Mouse (Mus musculus) activated CD4-positive, CD25-positive, alpha-beta regulatory T cell, adult 9 weeks (primary cell): ENCODE measurements around the gene Pym1. TPM values are rescaled to one million over a fixed set of nuclear protein-coding genes. Genes with fewer than 3 reads are reported as not detected.

Source experiments
- polyA plus RNA-seq: library from polyadenylated mRNA; unstranded; fragments of 100-300 nt; shearing (Covaris generic); gene quantifications from one replicate; pipeline ENCODE4 v1.2.1, GENCODE M21; 2017

The Pym1 gene
- polyA plus RNA-seq = 38.2 TPM

GRCm38 (mm10) chr10:128747646-128748251, at the start of gene Pym1:
TSS of gene Pym1 (plus strand) at chr10:128747889.

GRCm38 (mm10) chr10:128703895-128704294, 43.8 kb upstream of the Pym1 start, which contains the start of gene Pmel:
TSS of gene Pmel (plus strand) at chr10:128704195.

GRCm38 (mm10) chr10:128704491-128705316, 43.0 kb upstream of the Pym1 start, which contains the start of gene Cdk2:
TSS of gene Cdk2 (minus strand) at chr10:128705031.

GRCm38 (mm10) chr10:128744680-128745601, 2.7 kb upstream of the Pym1 start, which contains the start of gene Dgka:
TSS of gene Dgka (minus strand) at chr10:128744855.

GRCm38 (mm10) chr10:128790398-128791124, 42.9 kb downstream of the Pym1 start, which contains the start of gene Mmp19:
TSS of gene Mmp19 (plus strand) at chr10:128790910.

GRCm38 (mm10) chr10:128803771-128804270, 56.1 kb downstream of the Pym1 start, which contains the start of gene Dnajc14:
TSS of gene Dnajc14 (plus strand) at chr10:128804062.

GRCm38 (mm10) chr10:128804271-128805091, 56.8 kb downstream of the Pym1 start, which contains the start of gene Tmem198b:
TSS of gene Tmem198b (minus strand) at chr10:128804370.

Other genes with a start within 250 kb of the Pym1 start
- gene Myl6b, start 249.2 kb upstream of the Pym1 start, polyA plus RNA-seq = 3.1 TPM
- 182 TPM for gene Esyt1, start 222.0 kb upstream of the Pym1 start, polyA plus RNA-seq
- 26.0 TPM for gene Zc3h10, start 200.1 kb upstream of the Pym1 start, polyA plus RNA-seq
- gene Rpl41, start 198.6 kb upstream of the Pym1 start, polyA plus RNA-seq = 3,120 TPM
- 35.9 TPM for gene Pa2g4, start 181.9 kb upstream of the Pym1 start, polyA plus RNA-seq
- gene Erbb3, start 158.2 kb upstream of the Pym1 start, polyA plus RNA-seq = 11.3 TPM
- 829 TPM for gene Rps26, start 121.1 kb upstream of the Pym1 start, polyA plus RNA-seq
- gene Ikzf4, start 101.9 kb upstream of the Pym1 start, polyA plus RNA-seq = 148 TPM
- gene Suox, start 73.8 kb upstream of the Pym1 start, polyA plus RNA-seq = 51.9 TPM
- 49.0 TPM for gene Rab5b, start 51.6 kb upstream of the Pym1 start, polyA plus RNA-seq
- gene Pmel, start 43.7 kb upstream of the Pym1 start, polyA plus RNA-seq = 4.9 TPM
- 38.5 TPM for gene Cdk2, start 42.9 kb upstream of the Pym1 start, polyA plus RNA-seq
- 715 TPM for gene Dgka, start 3.0 kb upstream of the Pym1 start, polyA plus RNA-seq
- gene Mmp19, start 43.0 kb downstream of the Pym1 start, polyA plus RNA-seq = not detected
- gene Dnajc14, start 56.2 kb downstream of the Pym1 start, polyA plus RNA-seq = 124 TPM
- 5.1 TPM for gene Tmem198b, start 56.5 kb downstream of the Pym1 start, polyA plus RNA-seq
- 164 TPM for gene Sarnp, start 69.4 kb downstream of the Pym1 start, polyA plus RNA-seq
- gene Ormdl2, start 73.8 kb downstream of the Pym1 start, polyA plus RNA-seq = 77.1 TPM
- gene Gdf11, start 143.8 kb downstream of the Pym1 start, polyA plus RNA-seq = 0.88 TPM
- gene Cd63, start 153.1 kb downstream of the Pym1 start, polyA plus RNA-seq = 0.20 TPM
- gene Rdh5, start 175.0 kb downstream of the Pym1 start, polyA plus RNA-seq = 13.5 TPM
- 185 TPM for gene Bloc1s1, start 176.1 kb downstream of the Pym1 start, polyA plus RNA-seq
- 10.1 TPM for gene Itga7, start 185.9 kb downstream of the Pym1 start, polyA plus RNA-seq
- gene Mettl7b, start 213.1 kb downstream of the Pym1 start, polyA plus RNA-seq = not detected
- gene Olfr9, start 241.5 kb downstream of the Pym1 start, polyA plus RNA-seq = not detected